Mouse (Mus musculus): ENCODE measurements around the gene 4932438H23Rik.
A peak's percentile ranks its signal among the peaks of the same experiment; 100 is the strongest.
"Not testable (repeated sequence)": the region's sequence is repeated elsewhere in the genome, so short reads cannot be mapped to it uniquely, and the experiment has no call there.

Gene 4932438H23Rik

GRCm38 (mm10) chr16:91099444-91100065 is 4.6 kb upstream of the 4932438H23Rik start:
- no peak for DNase-seq (ENCODE audit: low spot score)

- no peak for DNase-seq (ENCODE audit: low spot score)
These were observed 2.9 kb upstream of the 4932438H23Rik start for GRCm38 (mm10) chr16:91097858-91098257.

GRCm38 (mm10) chr16:91096984-91097506 is 2.1 kb upstream of the 4932438H23Rik start:
- no peak for DNase-seq (ENCODE audit: low spot score)

GRCm38 (mm10) chr16:91096016-91096415 is 1.1 kb upstream of the 4932438H23Rik start:
- DNase-seq (ENCODE audit: low spot score) = no peak

GRCm38 (mm10) chr16:91086642-91087306 is 8.1 kb downstream of the 4932438H23Rik start:
- peak; percentile 17 for DNase-seq (ENCODE audit: low spot score)

GRCm38 (mm10) chr16:91085239-91085825 is 9.6 kb downstream of the 4932438H23Rik start:
- no peak for DNase-seq (ENCODE audit: low spot score)

GRCm38 (mm10) chr16:91084307-91085238 is 10.3 kb downstream of the 4932438H23Rik start:
- DNase-seq (ENCODE audit: low spot score) = no peak

- DNase-seq (ENCODE audit: low spot score) = no peak
These were observed 11.8 kb downstream of the 4932438H23Rik start for GRCm38 (mm10) chr16:91083002-91083646.

GRCm38 (mm10) chr16:91081508-91081907 is 13.4 kb downstream of the 4932438H23Rik start:
- peak; percentile 83 for DNase-seq (ENCODE audit: low spot score)

GRCm38 (mm10) chr16:91076180-91076579 is 18.7 kb downstream of the 4932438H23Rik start:
- no peak for DNase-seq (ENCODE audit: low spot score)

GRCm38 (mm10) chr16:91075423-91075822 is 19.5 kb downstream of the 4932438H23Rik start:
- not testable (repeated sequence) for DNase-seq (ENCODE audit: low spot score)

GRCm38 (mm10) chr16:91073163-91073892 is 21.6 kb downstream of the 4932438H23Rik start:
- peak; percentile 93 for DNase-seq (ENCODE audit: low spot score)

GRCm38 (mm10) chr16:91072256-91072655 is 22.7 kb downstream of the 4932438H23Rik start:
- DNase-seq (ENCODE audit: low spot score) = no peak

GRCm38 (mm10) chr16:91068969-91069368 is 26.0 kb downstream of the 4932438H23Rik start:
- peak; percentile 61 for DNase-seq (ENCODE audit: low spot score)

- no peak for DNase-seq (ENCODE audit: low spot score)
These were observed 27.8 kb downstream of the 4932438H23Rik start for GRCm38 (mm10) chr16:91067122-91067521.

- DNase-seq (ENCODE audit: low spot score) = no peak
These were observed 30.1 kb downstream of the 4932438H23Rik start for GRCm38 (mm10) chr16:91064583-91065365.

- DNase-seq (ENCODE audit: low spot score) = no peak
These were observed 31.1 kb downstream of the 4932438H23Rik start for GRCm38 (mm10) chr16:91063786-91064185.

GRCm38 (mm10) chr16:91061531-91062318 is 33.2 kb downstream of the 4932438H23Rik start:
- DNase-seq (ENCODE audit: low spot score) = no peak

- no peak for DNase-seq (ENCODE audit: low spot score)
These were observed 37.2 kb downstream of the 4932438H23Rik start for GRCm38 (mm10) chr16:91057741-91058140.
